Mouse (Mus musculus) heart, adult 18-20 months (tissue): ENCODE results near the gene Pnmal2. TPM values are rescaled to one million over a fixed set of nuclear protein-coding genes. Genes with fewer than 3 reads are reported as not detected.

Experiments
- DNase-seq, 2 experiments: peaks; one replicate each; pipeline ENCODE4 v3.0.0; 2021 to 2022; ENCODE audit warnings: mixed read lengths in 1 of 2
- total RNA-seq, 2 experiments: library from RNA; stranded (reverse); gene quantifications; 2 replicates each; pipeline ENCODE4 v1.2.3; 2021

The Pnmal2 gene
- total RNA-seq, 2 experiments from 2014 or later = 3.7 to 4.0 TPM

DNA sequence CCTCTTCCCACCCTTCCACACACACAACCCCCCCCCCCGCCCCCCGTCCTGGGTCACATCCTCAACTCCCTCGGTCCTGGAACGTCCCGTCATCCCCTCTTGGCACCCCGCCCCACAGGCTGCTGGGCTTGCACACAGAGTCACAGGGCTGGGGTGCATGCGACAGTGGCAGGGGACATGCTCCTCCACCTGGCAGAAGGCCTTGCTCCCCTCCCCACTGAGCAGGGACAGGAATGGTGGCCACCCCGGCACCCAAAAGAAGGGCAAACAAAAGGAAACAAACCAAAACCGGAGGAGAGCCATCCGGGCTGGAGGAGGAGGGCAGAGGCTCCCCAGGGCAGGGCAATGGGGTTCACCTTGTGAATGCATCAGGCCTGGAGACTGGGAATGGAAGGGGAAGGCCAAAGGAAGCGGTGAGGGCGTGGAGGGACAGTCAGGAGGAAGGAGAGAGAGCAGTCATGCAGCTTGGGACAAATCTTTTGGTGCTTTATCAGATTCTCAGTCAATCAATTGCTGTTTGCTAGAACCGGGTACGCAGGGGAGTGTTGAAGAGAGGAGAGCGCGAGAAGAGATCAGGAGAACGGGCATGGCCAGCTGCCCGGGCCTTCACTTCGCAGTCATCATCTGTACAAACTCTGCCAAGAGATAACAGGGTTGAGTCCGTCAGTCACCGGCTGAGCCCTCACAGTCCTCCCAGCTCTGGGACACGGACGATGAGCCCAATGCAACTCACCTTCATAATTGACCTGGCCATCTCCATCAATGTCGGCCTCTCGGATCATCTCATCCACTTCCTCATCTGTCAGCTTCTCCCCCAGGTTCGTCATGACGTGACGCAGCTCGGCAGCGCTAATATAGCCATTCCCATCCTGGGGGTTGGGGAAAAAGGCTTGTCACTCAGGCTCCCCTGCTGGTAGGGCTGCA is 27.9 kb upstream of the Pnmal2 start:
- peak in 1 of 2 experiments; percentile 47 for DNase-seq

GRCm38 (mm10) chr7:16917447-16917846 is 27.0 kb upstream of the Pnmal2 start:
- DNase-seq = no peak

DNA sequence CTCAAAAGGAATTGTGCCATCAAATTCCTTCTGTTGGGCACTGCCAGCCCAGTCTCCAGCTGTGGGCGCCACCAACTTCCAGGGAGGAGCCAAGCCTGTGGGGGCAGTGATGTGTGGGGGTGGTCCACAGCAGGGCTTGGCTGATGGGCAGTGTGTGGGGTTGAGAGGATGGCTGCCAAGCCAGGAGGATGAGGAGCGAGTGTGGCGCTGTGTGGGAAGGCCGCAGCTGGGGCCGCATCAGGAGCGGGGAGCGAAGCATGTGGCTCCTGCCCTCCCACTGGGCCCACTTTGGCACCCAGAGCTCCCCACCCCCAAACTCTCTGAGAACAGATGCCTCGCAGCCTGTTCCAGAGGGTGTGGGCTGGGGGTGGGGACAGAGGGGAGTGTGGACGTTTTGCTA is 26.5 kb upstream of the Pnmal2 start:
- DNase-seq = peak in 1 of 2 experiments; percentile 15

- DNase-seq = no peak
These were observed 25.8 kb upstream of the Pnmal2 start for GRCm38 (mm10) chr7:16918670-16919069.

GRCm38 (mm10) chr7:16919395-16920149 is 24.9 kb upstream of the Pnmal2 start:
- no peak for DNase-seq

- DNase-seq = no peak
These were observed 24.3 kb upstream of the Pnmal2 start for GRCm38 (mm10) chr7:16920150-16920579.

DNA sequence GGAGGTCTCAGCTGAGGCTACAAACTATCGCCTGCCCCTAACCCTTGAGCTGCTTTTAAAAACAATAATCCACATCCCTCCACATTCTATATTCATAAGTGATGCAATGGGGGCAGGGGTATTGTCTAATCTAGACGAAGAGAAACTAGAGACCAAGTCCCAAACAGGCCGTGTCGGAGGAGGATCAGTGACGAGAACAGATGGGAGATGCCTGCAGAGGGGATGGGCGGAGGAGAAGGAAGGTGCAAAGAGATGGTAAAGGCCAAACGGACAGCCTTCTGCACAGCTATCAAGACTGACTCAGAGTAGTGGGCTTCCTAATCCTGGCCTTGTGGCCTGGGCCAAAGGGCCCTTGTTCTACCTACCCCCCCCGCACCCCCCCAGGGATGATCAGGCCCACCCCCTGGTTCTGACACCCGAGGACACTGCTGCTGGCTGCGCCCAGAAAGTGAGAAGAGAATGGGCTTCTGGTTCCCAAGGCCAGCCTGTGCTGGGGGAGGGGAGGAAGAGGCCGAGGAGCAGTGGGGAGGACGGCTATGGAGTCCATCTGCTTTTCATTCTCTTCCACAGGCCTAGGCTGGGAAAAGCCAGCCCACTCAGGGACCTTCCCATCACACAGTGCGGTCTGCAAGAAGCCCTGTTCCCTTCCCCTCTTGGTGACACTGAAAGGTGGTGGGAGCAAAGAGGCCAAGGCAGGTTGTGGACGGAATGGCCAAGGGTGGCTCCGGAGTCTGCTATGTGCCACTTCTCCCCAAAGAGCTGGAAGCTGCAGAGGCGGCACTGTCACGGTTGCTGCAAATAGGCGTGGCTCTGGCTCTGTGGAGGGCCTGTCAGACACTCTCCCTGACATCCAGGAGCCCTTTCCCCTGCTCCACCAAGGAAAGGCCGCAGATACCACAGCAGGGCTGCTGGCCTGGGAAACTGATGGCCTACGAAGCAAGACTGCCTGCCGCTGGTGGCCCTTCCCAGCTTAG is 23.4 kb upstream of the Pnmal2 start:
- DNase-seq = peak in 1 of 2 experiments; percentile 43

- DNase-seq = no peak
These were observed 22.6 kb upstream of the Pnmal2 start for GRCm38 (mm10) chr7:16921881-16922335.

DNA sequence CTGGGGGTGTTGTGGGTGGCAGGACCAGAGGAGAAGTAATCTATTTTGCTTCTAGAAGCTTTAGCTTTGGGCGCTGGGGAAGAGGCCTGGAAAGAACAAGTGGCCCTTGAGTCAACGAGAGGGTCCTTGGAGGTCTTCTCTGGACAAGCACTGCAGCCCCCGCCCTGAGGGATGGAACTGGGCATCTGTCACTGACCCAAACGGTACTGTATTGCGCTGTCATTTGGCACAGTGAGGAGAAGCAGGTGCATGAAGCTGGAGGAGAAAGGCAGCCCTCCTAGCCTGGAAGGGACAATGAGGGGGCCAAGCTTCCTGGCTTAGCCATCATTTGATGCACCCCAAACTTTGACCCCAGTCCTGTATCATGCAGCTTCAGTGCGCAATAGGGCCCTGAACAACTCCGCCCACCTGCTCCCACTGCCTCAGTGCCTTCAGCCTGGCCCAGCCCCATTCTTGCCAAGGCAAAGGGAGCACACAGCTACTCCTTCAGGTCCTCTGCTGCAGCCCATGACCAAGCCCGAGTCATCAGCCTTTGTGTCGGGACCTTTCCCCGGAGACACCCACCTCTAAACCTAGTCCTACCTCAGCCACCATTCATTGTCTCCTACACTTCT is 22.0 kb upstream of the Pnmal2 start:
- peak in 1 of 2 experiments; percentile 25 for DNase-seq

DNA sequence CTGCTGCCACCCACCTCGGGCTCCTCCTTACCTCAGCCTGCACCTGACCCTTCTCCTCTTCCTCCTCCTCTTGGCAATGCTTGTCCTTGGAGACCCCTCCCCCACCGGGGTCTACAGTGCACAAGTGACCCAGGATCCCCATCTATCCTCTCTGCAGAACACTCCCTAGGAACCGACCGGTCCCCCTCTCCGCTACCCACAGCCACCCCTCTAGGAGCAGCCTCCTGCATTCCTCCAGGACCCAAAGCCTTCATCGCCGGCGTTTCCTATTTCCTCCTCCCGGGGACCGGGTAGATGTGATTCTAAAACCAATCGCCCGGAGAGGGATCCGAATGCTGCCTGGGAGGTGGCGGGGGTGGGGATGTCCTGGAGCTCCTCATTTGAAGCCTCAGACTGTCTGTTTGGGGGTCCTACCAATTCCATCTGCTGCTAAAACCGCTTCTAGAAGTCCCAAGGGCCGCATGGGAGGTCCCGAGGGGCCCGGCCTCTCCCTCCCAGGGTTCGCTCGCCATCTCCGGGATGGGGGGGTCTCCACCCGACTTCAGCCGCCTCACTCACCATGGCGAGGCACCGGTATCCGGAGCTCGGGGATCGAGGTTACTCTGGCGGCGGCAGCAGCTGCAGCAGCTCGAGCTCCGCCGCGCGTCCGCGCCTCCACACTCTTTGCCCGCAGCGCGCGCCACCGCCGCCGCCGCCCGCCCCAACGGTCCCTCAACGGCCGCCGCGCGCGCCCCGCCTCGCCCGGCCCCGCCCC is 21.0 kb upstream of the Pnmal2 start:
- DNase-seq = peak in 1 of 2 experiments; percentile 35

DNA sequence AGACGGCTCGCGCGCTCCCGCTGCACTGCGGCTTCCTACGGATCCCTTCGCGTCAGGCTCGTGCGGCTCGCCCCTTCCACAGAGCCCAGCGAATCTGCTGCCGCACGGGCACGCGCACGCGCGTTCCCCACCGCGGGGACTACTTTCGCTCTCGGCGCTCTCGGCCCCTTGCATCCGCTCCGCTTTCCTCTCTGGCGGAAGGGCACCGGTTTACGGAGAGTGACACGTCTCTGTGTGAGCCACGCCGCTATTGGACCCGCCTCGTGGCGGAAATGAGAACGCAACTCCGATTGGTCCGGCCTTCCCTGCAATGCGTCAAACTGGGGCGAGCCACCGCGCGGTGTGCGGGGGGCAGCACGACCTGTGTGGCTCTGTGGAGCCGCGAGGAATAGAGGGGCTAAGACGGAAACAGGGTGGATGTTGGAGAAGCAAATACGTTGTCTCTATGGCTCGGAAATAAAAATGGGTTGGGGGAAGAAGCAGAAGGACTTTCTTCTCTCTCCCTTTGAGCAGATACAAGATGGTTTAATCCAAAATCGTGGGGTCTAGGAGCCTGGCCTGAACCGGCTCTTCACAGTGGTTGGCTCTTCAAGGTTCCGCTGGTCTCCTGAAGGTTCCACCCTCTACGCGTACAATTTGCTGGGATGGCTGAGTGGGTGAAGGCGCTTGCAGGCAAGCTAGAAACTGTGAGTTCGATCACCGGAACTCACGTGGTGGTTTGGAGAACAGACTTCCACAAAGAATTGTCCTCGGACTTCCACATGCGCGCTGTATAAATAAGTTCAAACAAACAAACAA is 20.2 kb upstream of the Pnmal2 start, which contains the start of gene Calm3:
Gene Calm3, minus strand, starts transcription at position 78 of the 798 bp plus-strand sequence.
- peak; percentile 100 for DNase-seq

- DNase-seq = no peak
These were observed 16.1 kb upstream of the Pnmal2 start for GRCm38 (mm10) chr7:16928341-16928740.

DNA sequence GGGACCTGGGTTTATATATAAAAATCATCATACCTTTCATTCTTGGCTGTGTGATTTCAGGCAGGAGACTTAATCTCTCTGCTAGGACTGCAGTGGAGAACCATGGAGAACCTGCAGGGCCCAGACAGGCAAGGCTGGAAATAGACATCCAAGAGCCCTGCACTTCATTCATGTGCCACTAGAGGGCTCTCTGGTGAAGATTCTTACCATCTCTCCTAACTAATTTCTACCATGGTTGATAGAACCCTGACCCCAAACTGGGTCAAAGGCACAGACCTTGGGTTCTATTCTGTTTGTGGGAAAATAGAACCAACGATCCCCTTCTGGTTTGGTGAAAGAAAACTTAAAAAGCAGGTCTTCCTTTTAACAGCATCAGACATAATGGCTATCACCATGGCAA is 13.6 kb upstream of the Pnmal2 start:
- DNase-seq = peak; percentile 63 to 88

GRCm38 (mm10) chr7:16931968-16932627 is 12.4 kb upstream of the Pnmal2 start:
- peak; percentile 82 to 94 for DNase-seq

GRCm38 (mm10) chr7:16932704-16933577 is 11.5 kb upstream of the Pnmal2 start:
- DNase-seq = peak; percentile 37 to 74

DNA sequence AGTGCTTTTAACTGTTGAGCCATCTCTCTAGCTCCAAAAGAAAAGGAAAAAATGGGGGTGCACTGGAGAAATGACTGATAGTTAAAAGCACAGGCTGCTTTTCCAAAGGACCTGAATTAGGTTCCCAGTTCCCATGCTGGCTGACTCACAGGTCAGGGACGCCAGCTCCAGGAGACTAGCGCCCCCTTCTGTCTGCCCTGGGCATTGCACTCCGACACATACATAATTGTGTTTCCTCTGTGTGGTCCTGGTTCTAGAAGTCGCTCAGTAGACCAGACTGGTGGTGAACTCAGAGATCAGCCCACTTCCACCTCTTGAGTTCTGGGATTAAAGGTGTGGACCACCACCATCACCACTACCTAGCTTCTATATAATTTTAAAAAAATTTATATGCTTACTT is 7.2 kb upstream of the Pnmal2 start:
- DNase-seq = no peak

DNA sequence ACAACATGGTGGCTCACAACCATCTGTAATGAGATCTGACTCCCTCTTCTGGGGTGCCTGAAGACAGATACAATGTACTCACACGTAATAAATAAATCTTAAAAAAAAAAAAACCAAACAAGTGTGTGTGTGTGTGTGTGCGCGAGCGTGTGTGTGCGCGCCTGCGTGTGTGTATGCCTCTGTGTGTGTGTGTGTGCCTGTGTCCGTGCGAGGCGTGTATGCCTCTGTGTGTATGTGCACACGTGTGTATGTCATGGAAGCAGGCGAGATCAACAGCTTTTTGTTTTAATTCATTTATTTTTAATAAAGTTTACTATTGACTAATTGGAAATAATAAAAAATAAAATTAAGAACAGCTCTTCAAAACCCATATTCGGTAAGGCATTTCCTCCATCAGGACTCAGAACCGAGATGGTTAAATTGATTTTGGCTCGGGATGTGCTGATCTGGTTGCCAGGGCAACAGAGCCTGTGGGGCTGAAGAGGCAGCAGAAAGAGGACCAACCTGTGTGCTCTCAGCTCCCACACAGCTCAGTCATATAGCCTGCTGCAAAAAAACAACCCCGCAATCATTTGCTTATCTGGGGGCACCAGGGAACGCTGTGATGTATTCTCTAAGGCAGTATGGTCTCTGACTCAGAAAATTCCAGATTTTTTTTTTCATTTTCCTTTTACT is 6.2 kb upstream of the Pnmal2 start:
- no peak for DNase-seq
